Mouse (Mus musculus): ENCODE measurements around the gene Cenpo. TPM values are rescaled to one million over a fixed set of nuclear protein-coding genes. Genes with fewer than 3 reads are reported as not detected.

Gene Cenpo
- total RNA-seq, 2 experiments from 2014 or later = 11.3 to 16.0 TPM

GRCm38 (mm10) chr12:4158179-4158578 is 75.9 kb downstream of the Cenpo start:
- ATAC-seq (replicated peaks; ENCODE audit: low FRiP score, poor library complexity, severe bottlenecking) = no peak

- no peak for ATAC-seq (replicated peaks; ENCODE audit: low FRiP score, poor library complexity, severe bottlenecking)
Measured at GRCm38 (mm10) chr12:4157466-4157865, 76.6 kb downstream of the Cenpo start.

DNA sequence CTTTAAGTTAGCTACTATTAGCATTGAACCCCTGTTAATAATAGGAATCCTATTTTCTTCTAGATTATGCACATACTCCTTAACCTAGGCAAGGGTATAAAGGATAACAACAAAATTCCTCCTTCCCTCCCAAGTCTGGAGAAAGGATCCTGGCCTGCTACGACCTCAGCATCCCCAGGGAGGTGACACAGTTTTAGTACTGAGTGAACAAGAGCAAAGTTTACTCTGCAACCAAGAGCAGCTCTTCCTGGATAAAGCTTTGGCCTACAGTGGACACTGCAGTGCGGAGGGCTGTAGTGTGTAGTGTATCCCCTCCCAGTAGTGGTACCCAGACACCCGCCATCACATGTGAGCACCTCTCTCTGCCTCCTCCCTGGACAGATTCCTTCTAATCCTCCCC is 82.1 kb downstream of the Cenpo start:
- no peak for ATAC-seq (replicated peaks; ENCODE audit: low FRiP score, poor library complexity, severe bottlenecking)

DNA sequence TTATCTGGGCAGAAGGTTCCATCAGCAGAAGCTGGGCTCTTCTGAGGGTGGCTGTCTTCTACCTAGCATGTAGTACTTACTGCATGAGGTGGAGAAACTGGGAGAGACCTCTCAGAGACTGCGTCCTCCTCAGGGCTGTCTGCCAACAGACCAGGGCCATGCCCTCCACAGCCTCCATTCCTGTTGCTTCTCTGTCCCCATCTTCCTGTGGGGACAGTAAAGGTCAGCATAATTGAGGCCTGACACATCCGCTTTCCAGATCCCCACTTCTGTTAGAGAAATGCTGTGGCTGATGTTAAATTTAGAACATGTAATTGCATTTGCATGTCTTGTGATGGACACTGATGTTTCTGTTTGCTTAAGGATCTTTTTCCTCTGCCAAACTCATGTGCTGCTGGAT is 83.2 kb downstream of the Cenpo start:
- ATAC-seq (replicated peaks; ENCODE audit: low FRiP score, poor library complexity, severe bottlenecking) = no peak

Other genes with a start within 250 kb of the Cenpo start
- not detected in 2 replicates for gene Efr3b, start 195.4 kb downstream of the Cenpo start, total RNA-seq (2015; ENCODE audit: low replicate concordance)
- gene Efr3b, start 195.4 kb downstream of the Cenpo start, total RNA-seq (2017; ENCODE audit: low replicate concordance) = not detected in 2 replicates
- 1.4 TPM in 1 of 2 replicates, not detected in the other for gene Dnajc27, start 151.7 kb downstream of the Cenpo start, total RNA-seq (2015; ENCODE audit: low replicate concordance)
- gene Dnajc27, start 151.7 kb downstream of the Cenpo start, total RNA-seq (2017; ENCODE audit: low replicate concordance) = 0.08 and 1.8 TPM in 2 replicates
- gene Adcy3, start 101.2 kb downstream of the Cenpo start, total RNA-seq (2015; ENCODE audit: low replicate concordance) = 1.3 and 4.7 TPM in 2 replicates
- 1.7 and 7.4 TPM in 2 replicates for gene Adcy3, start 101.2 kb downstream of the Cenpo start, total RNA-seq (2017; ENCODE audit: low replicate concordance)
- 1.8 TPM in 1 of 2 replicates, not detected in the other for gene Ptrhd1, start 267 bp downstream of the Cenpo start, total RNA-seq (2015; ENCODE audit: low replicate concordance)
- gene Ptrhd1, start 267 bp downstream of the Cenpo start, total RNA-seq (2017; ENCODE audit: low replicate concordance) = 0.83 and 1.0 TPM in 2 replicates
- gene Ncoa1, start 242.9 kb upstream of the Cenpo start, total RNA-seq (2015; ENCODE audit: low replicate concordance) = 13.4 and 14.8 TPM in 2 replicates
- 5.5 and 8.5 TPM in 2 replicates for gene Ncoa1, start 242.9 kb upstream of the Cenpo start, total RNA-seq (2017; ENCODE audit: low replicate concordance)